Mouse (Mus musculus) G1E (cell line): Measurements from ENCODE around the gene Sart3. TPM values are rescaled to one million over a fixed set of nuclear protein-coding genes. Genes with fewer than 3 reads are reported as not detected.

Source experiments
- ATAC-seq: 2 replicates; pipeline ENCODE4 v1.8.0; 2016; ENCODE audit warnings: mild to moderate bottlenecking; ENCODE audit not compliant: insufficient number of reproducible peaks, poor library complexity, low FRiP score, severe bottlenecking; ENCODE audit errors: extremely low read depth
- DNase-seq: peaks from one replicate; pipeline ENCODE4 v3.0.0; 2012; ENCODE audit warnings: low spot score
- H3K27me3 ChIP-seq: 2 replicates; pipeline ENCODE4 v1.6.1; 2012; ENCODE audit warnings: mild to moderate bottlenecking, low read length, inconsistent platforms; ENCODE audit not compliant: insufficient read depth
- H3K36me3 ChIP-seq: replicated peaks from 2 replicates; pipeline ENCODE3; 2012; ENCODE audit warnings: mild to moderate bottlenecking, inconsistent platforms
- H3K4me1 ChIP-seq: 2 replicates; pipeline ENCODE4 v1.6.1; 2012; ENCODE audit warnings: low read depth, low read length, inconsistent platforms, mixed read lengths; ENCODE audit not compliant: insufficient read depth
- H3K4me3 ChIP-seq: 2 replicates; pipeline ENCODE4 v1.5.1; 2012; ENCODE audit warnings: low read depth, mild to moderate bottlenecking, inconsistent platforms, low read length, moderate library complexity, mixed read lengths
- H3K9me3 ChIP-seq: replicated peaks from 2 replicates; pipeline ENCODE4 v1.6.1; 2012; ENCODE audit warnings: inconsistent platforms
- CTCF ChIP-seq: IDR thresholded peaks from 2 replicates; pipeline ENCODE4 v1.5.1; 2012; ENCODE audit warnings: low read depth, low read length, inconsistent platforms, mixed read lengths
- GATA1 ChIP-seq: IDR thresholded peaks from 2 replicates; pipeline ENCODE4 v1.6.1; 2012; ENCODE audit warnings: borderline replicate concordance, low read length, inconsistent platforms, mixed read lengths
- GATA2 ChIP-seq: IDR thresholded peaks from 2 replicates; pipeline ENCODE4 v1.6.1; 2012; ENCODE audit warnings: low read depth, low read length, inconsistent platforms, borderline replicate concordance
- POLR2AphosphoS5 ChIP-seq: IDR thresholded peaks from 2 replicates; pipeline ENCODE4 v1.6.1; 2012; ENCODE audit warnings: low read depth, low read length, inconsistent platforms; ENCODE audit not compliant: insufficient replicate concordance
- TAL1 ChIP-seq: conservative IDR thresholded peaks from 2 replicates; pipeline ENCODE4 v1.6.1; 2012; ENCODE audit warnings: low read depth, low read length, inconsistent platforms, mixed read lengths
- polyA plus RNA-seq: library from polyadenylated mRNA; stranded (reverse); fragments of >175 nt; gene quantifications from 2 replicates; pipeline ENCODE4 v1.2.3, GENCODE M21; 2012
- total RNA-seq, 2 experiments: library from RNA; stranded (forward) in 1 of 2; stranded (reverse) in 1 of 2; fragments of 200-1000 nt in 1 of 2; fragments of >200 nt in 1 of 2; fragmentation: Nextera tagmentation in 1 of 2; gene quantifications; 2 replicates each; pipeline ENCODE4 v1.2.3; 2014 to 2017

Sart3 gene
- total and polyA plus RNA-seq, 3 experiments = 19.0 to 52.6 (median 32.6) TPM

DNA sequence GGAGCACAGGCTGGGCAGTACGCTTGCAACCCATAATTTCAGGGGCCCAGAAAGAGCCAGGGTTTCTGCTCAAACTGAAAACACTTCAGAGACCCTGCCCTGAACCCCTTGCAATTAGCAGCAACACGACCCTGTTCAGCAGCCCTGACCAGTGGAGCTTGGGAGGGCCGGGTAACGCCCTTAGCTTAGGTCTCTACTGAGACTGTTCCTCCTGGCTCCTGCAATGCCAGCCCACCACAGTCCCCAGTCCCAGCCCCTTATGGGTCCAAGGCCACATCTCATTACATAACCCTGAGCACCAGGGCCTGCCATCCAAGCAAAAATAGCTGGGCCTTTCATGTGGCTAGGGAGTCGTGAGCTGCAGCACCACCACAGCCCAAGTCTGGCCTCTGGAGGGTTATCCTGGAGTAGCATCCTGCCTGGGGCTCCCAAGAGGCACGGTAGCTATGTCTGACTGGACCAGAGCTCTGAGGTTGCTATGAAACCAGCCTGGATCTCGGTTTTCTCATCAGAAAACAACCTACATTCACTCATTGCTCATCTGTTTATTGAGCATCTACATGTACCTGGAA is 32.2 kb upstream of the Sart3 start:
- Histone ChIP-seq H3K27me3 (peaks cover 17% of the 10 kb centered on the region; the same call in 1 of the 2 replicates), H3K9me3 (no peaks in the 10 kb centered on the region), H3K4me1 (peaks cover 20% of the 10 kb centered on the region), H3K4me3 (no peak overlapping the region), H3K36me3 (no peaks in the 10 kb centered on the region)
- DNase-seq (no peak), ATAC-seq (no peak)
- no peak for TF ChIP-seq GATA2
- TF ChIP-seq GATA1 = no peak
- TF ChIP-seq POLR2AphosphoS5 = no peak
- TF ChIP-seq TAL1 = no peak
- no peak for TF ChIP-seq CTCF

DNA sequence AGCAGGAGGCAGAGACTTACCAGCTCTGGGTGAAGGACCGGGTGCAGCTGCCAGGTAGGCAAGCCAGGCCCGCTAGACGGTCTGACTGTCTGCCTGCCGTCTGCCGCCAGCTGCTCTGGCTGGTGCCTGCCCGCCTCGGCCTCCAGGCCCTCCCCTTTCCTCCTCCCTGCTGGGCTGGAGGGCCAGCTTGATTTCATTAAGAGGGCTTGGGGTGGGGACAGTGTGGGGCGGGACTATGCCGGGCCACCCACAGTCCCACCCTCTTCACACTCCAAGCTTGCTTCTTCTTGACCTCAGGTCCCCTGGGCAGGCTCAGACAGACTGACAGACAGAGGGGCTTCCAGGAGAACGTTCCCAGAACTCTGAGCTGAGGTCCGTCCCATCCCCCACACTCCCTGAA is 28.0 kb upstream of the Sart3 start, which contains the start of gene Tmem119:
Gene Tmem119, minus strand, starts transcription at position 237 of the 400 bp plus-strand sequence.
- H3K36me3 ChIP-seq = no peaks in the 10 kb centered on the region
- peaks cover 20% of the 10 kb centered on the region for H3K4me1 ChIP-seq
- H3K4me3 ChIP-seq = no peak within 1 kb of the TSS
- ATAC-seq = no peak; the same call in 1 of the 2 replicates
- no peak for DNase-seq
- H3K27me3 ChIP-seq = peaks cover 16% of the 10 kb centered on the region; the same call in 1 of the 2 replicates
- H3K9me3 ChIP-seq = no peaks in the 10 kb centered on the region
- TF ChIP-seq TAL1 (no peak), GATA1 (no peak), CTCF (no peak), GATA2 (no peak)

DNA sequence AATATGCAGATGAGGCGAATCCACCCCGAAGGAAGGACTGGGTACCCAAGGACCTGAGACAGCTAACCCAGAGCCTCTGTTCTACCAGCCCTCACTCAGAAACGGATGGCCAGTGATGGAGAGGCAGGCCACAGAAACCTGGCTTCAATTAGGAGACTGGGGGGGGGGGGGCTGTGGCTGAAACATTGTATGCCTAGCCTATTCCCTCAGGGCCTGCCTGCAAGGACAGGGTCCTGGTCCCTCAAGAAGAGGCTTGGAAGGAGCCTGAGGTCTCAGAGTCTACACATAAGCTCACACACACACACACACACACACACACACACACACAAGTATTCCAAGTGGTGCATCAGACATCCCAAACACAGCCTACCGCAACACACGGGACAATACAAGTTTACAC is 27.4 kb upstream of the Sart3 start:
- peaks cover 22% of the 10 kb centered on the region; the same call in 1 of the 2 replicates for H3K27me3 ChIP-seq
- DNase-seq (no peak), ATAC-seq (no peak)
- no peaks in the 10 kb centered on the region for H3K9me3 ChIP-seq
- H3K36me3 ChIP-seq = no peaks in the 10 kb centered on the region
- TF ChIP-seq POLR2AphosphoS5 = no peak
- TF ChIP-seq GATA2 = no peak
- TF ChIP-seq TAL1 = no peak
- no peak for TF ChIP-seq GATA1
- no peak for TF ChIP-seq CTCF
- H3K4me3 ChIP-seq = no peak overlapping the region
- H3K4me1 ChIP-seq = peaks cover 20% of the 10 kb centered on the region

DNA sequence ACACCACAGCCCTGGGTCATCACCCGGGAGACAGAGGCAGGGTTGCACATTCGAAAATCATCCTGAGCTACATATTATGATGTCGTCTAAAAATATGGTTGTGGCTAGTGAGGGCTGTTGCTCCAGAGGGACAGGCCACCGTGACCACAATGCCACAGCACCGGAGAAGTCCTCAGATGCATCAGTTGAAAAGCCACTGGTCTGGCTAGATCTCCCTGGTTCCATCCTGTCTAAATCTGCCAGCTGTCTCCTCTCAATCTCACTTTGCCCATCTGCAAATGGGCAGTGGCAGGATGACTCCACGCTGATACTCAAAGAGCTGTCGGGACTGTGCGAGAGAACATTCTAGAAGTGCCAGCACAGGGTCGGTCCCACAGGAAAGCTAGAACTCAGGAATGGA is 26.2 kb upstream of the Sart3 start:
- Histone ChIP-seq H3K9me3 (no peaks in the 10 kb centered on the region), H3K27me3 (peaks cover 29% of the 10 kb centered on the region; the same call in 1 of the 2 replicates), H3K4me3 (no peak overlapping the region), H3K4me1 (peaks cover 10% of the 10 kb centered on the region; the same call in 1 of the 2 replicates), H3K36me3 (no peaks in the 10 kb centered on the region)
- TF ChIP-seq POLR2AphosphoS5 (no peak), TAL1 (no peak), GATA2 (no peak), CTCF (no peak), GATA1 (no peak)
- no peak for ATAC-seq
- DNase-seq = no peak

DNA sequence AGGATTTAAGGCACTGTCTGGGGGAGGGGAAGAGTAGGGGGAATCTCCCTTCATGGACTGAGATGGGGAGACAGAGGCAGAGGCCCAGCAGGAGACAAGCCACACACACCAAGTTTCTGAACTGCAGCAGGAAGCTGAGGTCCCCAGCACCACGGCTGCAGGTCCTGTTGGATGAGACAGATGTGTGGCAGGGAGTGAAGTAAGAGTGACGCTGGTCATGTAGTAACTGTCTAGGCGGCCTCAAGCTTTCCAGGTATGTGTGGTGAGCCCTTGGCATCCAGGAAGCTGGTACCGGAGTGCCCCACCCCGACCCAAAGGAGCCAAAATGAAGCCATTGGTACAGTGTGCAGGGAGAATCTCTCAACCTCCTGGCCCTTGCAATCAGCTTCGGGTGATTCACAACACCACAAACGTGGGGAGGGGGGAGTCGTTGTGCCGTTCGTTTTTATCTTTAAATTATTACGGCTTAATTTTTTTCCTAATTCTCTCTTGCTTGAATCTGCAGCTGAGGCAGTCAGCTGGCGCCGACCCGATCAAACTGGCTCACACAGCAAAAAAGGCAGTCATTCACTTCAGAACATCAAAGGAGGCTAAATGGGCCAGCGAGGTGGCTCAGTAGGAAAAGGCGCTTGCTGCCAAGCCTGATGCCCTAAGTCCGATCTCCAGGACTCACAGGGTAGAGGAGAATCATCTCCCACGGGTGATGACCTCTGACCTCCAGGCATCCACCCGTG is 25.0 kb upstream of the Sart3 start:
- Histone ChIP-seq H3K36me3 (no peaks in the 10 kb centered on the region), H3K4me3 (no peak overlapping the region), H3K9me3 (no peaks in the 10 kb centered on the region), H3K4me1 (peaks cover 10% of the 10 kb centered on the region; the same call in 1 of the 2 replicates), H3K27me3 (peaks cover 32% of the 10 kb centered on the region; the same call in 1 of the 2 replicates)
- no peak for TF ChIP-seq GATA2
- no peak for TF ChIP-seq GATA1
- no peak for TF ChIP-seq CTCF
- no peak for TF ChIP-seq TAL1
- TF ChIP-seq POLR2AphosphoS5 = no peak
- DNase-seq = no peak
- no peak for ATAC-seq
